Mouse (Mus musculus) kidney, embryonic 15.5 days (tissue): ENCODE measurements around the gene Nsun5. TPM values are rescaled to one million over a fixed set of nuclear protein-coding genes. Genes with fewer than 3 reads are reported as not detected.

Source experiments
- ATAC-seq: fragments of 200-750 bp; cut with Nextera tagmentation; replicated peaks from 2 replicates; pipeline ENCODE4 v1.8.0; 2017; ENCODE audit warnings: moderate TSS enrichment; ENCODE audit not compliant: low FRiP score
- H3K27ac ChIP-seq: fragments of 300-500 bp; sonication (generic); 2 replicates; pipeline ENCODE4 v1.5.1; 2015; ENCODE audit warnings: mild to moderate bottlenecking, inconsistent platforms
- H3K27me3 ChIP-seq: fragments of 300-500 bp; sonication (generic); 2 replicates; pipeline ENCODE4 v1.6.1; 2015; ENCODE audit warnings: inconsistent platforms
- H3K36me3 ChIP-seq: fragments of 300-500 bp; sonication (generic); 2 replicates; pipeline ENCODE4 v1.6.1; 2015; ENCODE audit warnings: inconsistent platforms
- H3K4me1 ChIP-seq: fragments of 300-500 bp; sonication (generic); 2 replicates; pipeline ENCODE4 v1.6.1; 2015; ENCODE audit warnings: inconsistent platforms
- H3K4me2 ChIP-seq: fragments of 300-500 bp; sonication (generic); 2 replicates; pipeline ENCODE4 v1.6.1; 2015; ENCODE audit warnings: moderate library complexity, mild to moderate bottlenecking, inconsistent platforms
- H3K4me3 ChIP-seq: fragments of 300-500 bp; sonication (generic); replicated peaks from 2 replicates; pipeline ENCODE4 v1.5.1; 2015; ENCODE audit warnings: mild to moderate bottlenecking, inconsistent platforms
- H3K9ac ChIP-seq: fragments of 300-500 bp; sonication (generic); 2 replicates; pipeline ENCODE4 v1.6.1; 2015; ENCODE audit warnings: mild to moderate bottlenecking, inconsistent platforms
- H3K9me3 ChIP-seq: fragments of 300-500 bp; sonication (generic); replicated peaks from 2 replicates; pipeline ENCODE4 v1.6.1; 2016; ENCODE audit warnings: inconsistent platforms
- WGBS: fragments of 180-500 bp; shearing (Covaris S2); methylation state at CpG from one replicate; pipeline ENCODE4 v1.1.7; 2015; ENCODE audit warnings: mixed read lengths; 5-methylcytosine and 5-hydroxymethylcytosine counted together
- polyA plus RNA-seq: library from polyadenylated mRNA; unstranded; fragments of >200 nt; fragmentation: Nextera tagmentation; extraction: Ambion mirVana; gene quantifications from 2 replicates; pipeline ENCODE4 v1.2.1, GENCODE M21; 2015

Gene Nsun5
- polyA plus RNA-seq, 1 experiment from 2014 or later: 39.5 TPM

DNA sequence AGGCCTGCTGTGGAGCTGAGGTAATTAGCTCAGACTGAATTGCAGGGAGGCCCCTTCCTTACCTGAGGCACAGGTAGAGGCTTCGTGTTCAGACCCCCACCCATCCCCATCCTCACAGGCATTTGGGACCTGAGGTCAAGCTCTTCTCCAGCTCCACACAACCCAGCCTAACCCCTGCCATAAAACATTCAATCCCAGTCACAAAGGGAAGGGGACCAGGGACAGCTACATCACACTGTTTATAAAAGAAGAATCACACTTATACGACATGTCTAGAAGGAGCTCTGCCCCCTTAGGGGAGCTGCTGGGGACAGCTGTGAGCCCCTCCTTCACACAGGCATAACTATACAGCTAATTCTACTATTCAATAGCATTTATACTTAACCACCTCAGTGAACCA is 6.6 kb downstream of the Nsun5 start:
- Histone ChIP-seq H3K4me1 (no peaks in the 10 kb centered on the region), H3K36me3 (peaks cover 98% of the 10 kb centered on the region), H3K4me3 (no peak overlapping the region), H3K27me3 (no peaks in the 10 kb centered on the region), H3K9me3 (no peaks in the 10 kb centered on the region), H3K4me2 (no peak overlapping the region), H3K9ac (no peak overlapping the region), H3K27ac (no peak overlapping the region)
- no peak for ATAC-seq
- WGBS: 51% methylated on average over 2 of the region's 2 CpGs

DNA sequence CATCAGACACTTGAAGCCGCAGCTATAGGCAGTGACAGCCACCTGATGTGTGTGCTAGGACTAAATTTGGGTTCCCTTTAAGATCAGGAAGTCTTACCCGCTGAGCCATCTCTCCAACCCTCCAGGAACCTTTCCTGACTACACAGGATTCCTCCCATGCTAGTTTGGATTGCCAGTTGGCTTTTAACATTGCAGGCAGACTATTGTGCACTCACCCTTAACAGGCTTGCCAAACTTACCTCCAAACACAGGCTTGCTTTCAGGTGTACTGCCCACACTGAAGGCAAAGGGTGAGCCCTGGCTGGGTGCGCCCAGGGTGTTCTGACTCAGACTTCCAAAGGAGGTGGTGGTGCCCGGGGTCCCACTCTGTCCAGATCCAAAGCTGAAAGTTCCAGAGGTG is 10.9 kb downstream of the Nsun5 start:
- H3K27me3 ChIP-seq: no peaks in the 10 kb centered on the region
- no peak overlapping the region for H3K9ac ChIP-seq
- ATAC-seq: no peak
- no peak overlapping the region for H3K4me2 ChIP-seq
- peaks cover 100% of the 10 kb centered on the region for H3K36me3 ChIP-seq
- no peak overlapping the region for H3K27ac ChIP-seq
- H3K9me3 ChIP-seq: no peaks in the 10 kb centered on the region
- no peak overlapping the region for H3K4me3 ChIP-seq
- WGBS: 94% methylated on average over 4 of the region's 4 CpGs
- H3K4me1 ChIP-seq: no peaks in the 10 kb centered on the region

GRCm38 (mm10) chr5:135381356-135381925 is 11.7 kb downstream of the Nsun5 start:
- H3K27me3 ChIP-seq: no peaks in the 10 kb centered on the region
- H3K9me3 ChIP-seq: no peaks in the 10 kb centered on the region
- ATAC-seq: 0 out of 2 replicates have a peak, but pooled peaks have one; percentile 22
- no peak overlapping the region for H3K27ac ChIP-seq
- H3K36me3 ChIP-seq: peaks cover 99% of the 10 kb centered on the region
- WGBS: 93% methylated on average over 10 of the region's 10 CpGs
- no peak overlapping the region for H3K4me2 ChIP-seq
- no peaks in the 10 kb centered on the region for H3K4me1 ChIP-seq
- no peak overlapping the region for H3K4me3 ChIP-seq
- no peak overlapping the region for H3K9ac ChIP-seq

- H3K27me3 ChIP-seq: no peaks in the 10 kb centered on the region
- no peaks in the 10 kb centered on the region for H3K4me1 ChIP-seq
- H3K9ac ChIP-seq: no peak overlapping the region
- peaks cover 99% of the 10 kb centered on the region for H3K36me3 ChIP-seq
- no peak overlapping the region for H3K4me2 ChIP-seq
- whole genome bisulfite sequencing: 86% methylated on average over 7 of the region's 7 CpGs
- H3K27ac ChIP-seq: no peak overlapping the region
- H3K9me3 ChIP-seq: no peaks in the 10 kb centered on the region
- no peak for ATAC-seq
- H3K4me3 ChIP-seq: no peak overlapping the region
These were observed 13.0 kb downstream of the Nsun5 start for GRCm38 (mm10) chr5:135382746-135383145.

DNA sequence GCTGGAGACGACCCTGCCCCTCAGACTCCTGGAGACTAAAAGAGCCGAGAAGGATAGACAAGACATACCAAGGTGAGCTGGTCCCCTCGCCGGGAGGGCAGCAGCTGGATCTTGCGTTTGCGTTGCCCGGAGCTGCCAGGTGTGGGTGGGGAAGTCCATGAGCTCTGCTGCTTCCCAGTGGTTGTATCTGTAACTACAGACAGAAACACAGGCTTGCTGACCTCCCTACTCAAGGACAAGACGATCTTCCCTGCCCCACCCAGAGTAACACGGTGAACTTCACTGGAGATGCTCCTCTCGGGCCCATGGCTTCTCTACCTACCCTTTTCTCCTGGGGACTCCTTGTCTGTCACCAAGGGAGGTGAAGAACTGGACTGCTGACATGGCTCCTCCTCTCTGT is 14.0 kb downstream of the Nsun5 start:
- no peak for ATAC-seq
- Histone ChIP-seq H3K27me3 (no peaks in the 10 kb centered on the region), H3K36me3 (peaks cover 99% of the 10 kb centered on the region), H3K9me3 (no peaks in the 10 kb centered on the region), H3K27ac (no peak overlapping the region), H3K4me3 (no peak overlapping the region), H3K4me1 (no peaks in the 10 kb centered on the region), H3K4me2 (no peak overlapping the region), H3K9ac (no peak overlapping the region)
- 89% methylated on average over 10 of the region's 10 CpGs for WGBS

DNA sequence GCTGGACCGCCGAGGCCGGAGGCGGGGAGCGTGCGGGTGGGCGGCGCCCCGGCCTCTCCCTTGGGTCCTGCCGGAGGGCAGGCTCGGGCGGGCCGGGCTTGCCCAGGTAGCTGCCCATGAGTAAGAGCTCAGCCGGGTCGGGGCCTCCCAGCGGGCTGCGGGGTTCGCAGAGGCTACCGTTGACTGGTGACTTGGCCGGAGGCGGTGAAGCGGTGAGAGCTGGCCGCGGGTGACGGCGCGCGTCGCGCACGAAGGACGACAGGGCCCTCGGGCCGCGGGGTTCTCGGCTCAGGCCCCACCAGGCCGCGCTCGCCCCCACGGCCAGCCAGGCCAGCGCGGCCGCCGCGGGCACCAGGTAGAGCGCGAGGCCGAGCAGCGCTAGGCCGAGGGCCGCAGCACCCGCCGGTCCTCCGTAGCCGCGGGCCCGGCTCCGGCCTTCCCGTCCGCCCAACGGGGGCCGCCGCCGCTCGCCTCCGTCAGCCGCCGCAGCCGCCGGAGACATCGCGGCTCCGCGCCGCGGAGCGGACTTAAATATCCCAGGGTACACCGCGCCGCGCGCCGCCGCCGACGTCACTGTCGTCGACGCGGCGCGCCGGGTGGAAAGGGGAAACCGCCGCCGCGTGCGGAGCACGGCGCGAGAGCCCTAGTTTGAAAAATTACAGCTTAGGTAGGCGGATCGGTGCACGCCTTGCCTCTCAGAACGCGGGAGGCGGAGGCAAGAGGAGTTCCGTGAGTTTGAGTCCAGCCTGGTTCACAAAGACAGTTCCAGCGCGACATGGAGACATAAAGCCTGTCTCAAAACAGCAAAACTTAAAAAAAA is 24.5 kb downstream of the Nsun5 start, which contains the start of gene Pom121:
Pom121 (minus strand) TSS at position 543 of the 820 bp plus-strand sequence.
- H3K4me1 ChIP-seq: peaks cover 18% of the 10 kb centered on the region
- H3K36me3 ChIP-seq: peaks cover 36% of the 10 kb centered on the region
- peak within 1 kb of the TSS; percentile 79 for H3K4me2 ChIP-seq
- peak; percentile 88 for ATAC-seq
- peak within 1 kb of the TSS; percentile 97 for H3K4me3 ChIP-seq
- no peaks in the 10 kb centered on the region for H3K27me3 ChIP-seq
- H3K9me3 ChIP-seq: no peaks in the 10 kb centered on the region
- peak within 1 kb of the TSS; percentile 92 for H3K27ac ChIP-seq
- WGBS: under 1% methylated on average over 94 of the region's 110 CpGs
- H3K9ac ChIP-seq: peak within 1 kb of the TSS; percentile 94

DNA sequence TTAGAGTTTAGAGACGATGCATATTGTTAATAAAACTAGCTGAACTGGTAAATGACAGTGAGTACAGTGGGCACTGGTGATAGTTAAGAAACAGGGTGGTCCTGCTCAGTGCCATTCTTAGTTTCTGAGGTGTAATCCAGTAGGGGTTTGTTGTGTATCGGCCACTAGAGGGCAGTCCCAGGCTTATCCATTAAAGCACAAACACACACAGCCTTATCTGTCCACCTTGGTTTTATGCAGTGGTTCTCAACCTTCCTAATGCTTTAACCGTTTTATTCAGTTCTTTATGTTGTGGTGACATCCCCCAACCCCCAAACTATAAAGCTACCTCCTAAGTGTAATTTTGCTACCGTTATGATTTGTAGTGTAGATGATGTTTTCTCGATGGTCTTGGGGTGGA is 26.1 kb downstream of the Nsun5 start:
- Histone ChIP-seq H3K9ac (no peak overlapping the region), H3K4me1 (peaks cover 18% of the 10 kb centered on the region)
- 56% methylated on average over 5 of the region's 5 CpGs for WGBS

DNA sequence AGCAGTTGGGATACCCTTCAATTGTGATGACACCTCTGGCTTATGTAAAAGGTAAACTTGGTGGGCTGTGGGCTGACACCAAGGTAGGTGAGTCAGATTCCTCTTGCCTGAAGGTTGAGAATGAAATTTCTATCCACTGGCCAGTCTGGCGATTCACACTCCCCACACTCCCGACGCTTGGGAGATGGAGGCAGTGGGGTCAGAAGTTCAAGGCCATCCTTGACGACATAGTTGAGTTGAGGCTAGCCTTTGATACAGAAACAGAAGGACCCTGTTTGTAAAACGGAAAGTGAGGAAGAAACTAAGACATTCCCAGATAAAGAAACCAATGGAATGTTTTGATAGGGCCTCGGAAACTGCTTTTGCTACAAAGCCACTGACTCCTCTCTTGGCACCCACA is 29.6 kb downstream of the Nsun5 start:
- H3K27ac ChIP-seq: no peak overlapping the region
- H3K9me3 ChIP-seq: no peaks in the 10 kb centered on the region
- H3K4me1 ChIP-seq: peaks cover 5% of the 10 kb centered on the region
- H3K4me3 ChIP-seq: no peak overlapping the region
- no peak for ATAC-seq
- no peaks in the 10 kb centered on the region for H3K27me3 ChIP-seq
- no peak overlapping the region for H3K9ac ChIP-seq
- H3K36me3 ChIP-seq: no peaks in the 10 kb centered on the region
- WGBS: 47% methylated on average over 6 of the region's 6 CpGs
- H3K4me2 ChIP-seq: no peak overlapping the region

More for the DNA sequence above, 26.1 kb downstream of the Nsun5 start:
- Histone ChIP-seq H3K9me3 (no peaks in the 10 kb centered on the region), H3K27me3 (no peaks in the 10 kb centered on the region), H3K27ac (no peak overlapping the region), H3K36me3 (peaks cover 20% of the 10 kb centered on the region), H3K4me2 (no peak overlapping the region), H3K4me3 (no peak overlapping the region)
- ATAC-seq: no peak

GRCm38 (mm10) chr5:135400244-135400643 is 30.5 kb downstream of the Nsun5 start:
- 9% methylated on average over 2 of the region's 2 CpGs for WGBS
- Histone ChIP-seq H3K4me3 (no peak overlapping the region), H3K36me3 (no peaks in the 10 kb centered on the region), H3K4me1 (0 out of 2 replicates have a peak, but pooled peaks cover 3% of the 10 kb centered on the region), H3K27me3 (no peaks in the 10 kb centered on the region), H3K9ac (no peak overlapping the region), H3K27ac (no peak overlapping the region), H3K4me2 (no peak overlapping the region), H3K9me3 (no peaks in the 10 kb centered on the region)
- ATAC-seq: no peak

DNA sequence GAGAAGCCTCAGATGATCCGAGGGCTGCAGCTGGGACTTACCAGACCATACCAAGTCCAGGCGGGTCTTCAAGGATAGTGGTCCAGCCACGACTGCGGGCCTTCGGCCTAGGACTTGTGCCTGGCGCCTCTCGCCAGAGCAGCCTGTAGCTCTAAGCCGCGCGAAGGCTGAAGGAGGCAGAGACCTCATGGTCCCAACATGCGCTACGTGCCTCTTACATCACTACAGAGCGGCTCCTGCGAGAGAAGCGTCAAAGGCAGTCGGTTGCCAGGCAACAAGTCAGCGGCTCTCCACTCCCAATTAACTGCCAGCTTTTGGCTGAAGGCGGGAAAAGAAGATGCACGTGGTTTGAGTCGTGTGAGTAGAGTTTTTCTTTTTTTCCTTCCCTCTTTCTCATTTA is 34.9 kb downstream of the Nsun5 start:
- H3K27me3 ChIP-seq: no peaks in the 10 kb centered on the region
- 0 out of 2 replicates have a peak overlapping the region, but pooled peaks have one; percentile 13 for H3K4me2 ChIP-seq
- WGBS: 42% methylated on average over 20 of the region's 20 CpGs
- 0 out of 2 replicates have a peak, but pooled peaks cover 3% of the 10 kb centered on the region for H3K4me1 ChIP-seq
- ATAC-seq: no peak
- H3K4me3 ChIP-seq: no peak overlapping the region
- H3K9ac ChIP-seq: no peak overlapping the region
- H3K9me3 ChIP-seq: no peaks in the 10 kb centered on the region
- H3K27ac ChIP-seq: no peak overlapping the region
- H3K36me3 ChIP-seq: peaks cover 10% of the 10 kb centered on the region

DNA sequence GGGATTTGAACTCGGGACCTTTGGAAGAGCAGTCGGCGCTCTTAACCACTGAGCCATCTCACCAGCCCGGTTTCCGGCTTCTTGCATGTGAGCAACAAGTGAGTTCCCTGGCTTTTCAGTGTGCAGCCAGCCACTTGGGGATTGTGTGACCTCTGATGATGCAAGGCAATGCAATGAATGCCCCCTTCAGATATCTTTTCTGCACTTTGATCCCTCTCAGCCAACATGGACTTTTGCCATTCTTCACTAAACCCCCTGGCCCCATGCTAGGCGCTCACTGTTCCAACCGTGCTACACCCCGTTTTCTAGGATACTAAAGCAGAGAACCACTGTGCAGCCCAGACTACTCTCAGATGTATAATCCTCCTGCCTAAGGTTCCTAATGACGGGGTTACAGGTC is 35.7 kb downstream of the Nsun5 start:
- Histone ChIP-seq H3K27ac (no peak overlapping the region), H3K9me3 (no peaks in the 10 kb centered on the region), H3K4me3 (no peak overlapping the region), H3K4me2 (no peak overlapping the region), H3K27me3 (no peaks in the 10 kb centered on the region), H3K36me3 (peaks cover 18% of the 10 kb centered on the region), H3K4me1 (0 out of 2 replicates have a peak, but pooled peaks cover 3% of the 10 kb centered on the region), H3K9ac (no peak overlapping the region)
- no peak for ATAC-seq
- WGBS: 81% methylated on average over 9 of the region's 9 CpGs

DNA sequence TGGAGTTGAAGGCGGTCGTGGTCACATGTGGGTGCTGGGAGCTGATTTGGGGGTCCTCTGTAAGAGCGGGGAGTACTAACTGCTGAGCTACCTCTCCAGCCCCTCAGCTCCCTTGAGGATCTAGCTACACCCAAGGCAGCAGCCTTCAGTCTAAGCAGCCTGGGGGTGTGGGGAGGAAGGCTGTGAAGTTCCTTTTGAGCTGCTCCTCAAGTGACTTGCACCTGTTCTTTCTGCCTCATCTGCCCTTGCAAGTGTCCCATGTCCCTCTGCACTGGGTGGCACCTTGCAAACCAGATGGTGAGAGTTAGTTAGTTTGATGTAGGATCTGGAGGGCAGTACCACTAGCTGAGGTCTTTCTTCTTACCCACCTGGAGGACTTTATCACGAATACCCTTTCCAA is 38.4 kb downstream of the Nsun5 start:
- Histone ChIP-seq H3K4me1 (0 out of 2 replicates have a peak, but pooled peaks cover 3% of the 10 kb centered on the region), H3K27me3 (no peaks in the 10 kb centered on the region), H3K27ac (no peak overlapping the region), H3K4me2 (no peak overlapping the region), H3K9ac (no peak overlapping the region), H3K9me3 (no peaks in the 10 kb centered on the region), H3K36me3 (peaks cover 39% of the 10 kb centered on the region), H3K4me3 (no peak overlapping the region)
- WGBS: 92% methylated on average over 4 of the region's 4 CpGs
- no peak for ATAC-seq
